Mouse (Mus musculus) CH12.LX (cell line): Measurements from ENCODE around the gene Mpzl1. TPM values are rescaled to one million over a fixed set of nuclear protein-coding genes. Genes with fewer than 3 reads are reported as not detected.

Experiments used
- DNase-seq: peaks from one replicate; pipeline ENCODE4 v3.0.0-alpha.2; 2013; ENCODE audit errors: extremely low read depth
- H3K27ac ChIP-seq: 2 replicates; pipeline ENCODE4 v1.5.1; 2012; ENCODE audit warnings: low read depth, mild to moderate bottlenecking, control low read depth, moderate library complexity; ENCODE audit not compliant: insufficient read depth
- H3K27me3 ChIP-seq: replicated peaks from 2 replicates; pipeline ENCODE3; 2012; ENCODE audit warnings: inconsistent platforms
- H3K36me3 ChIP-seq, 2 experiments: replicated peaks in 1 of 2; 2 replicates each; pipeline versions ENCODE3 to v1.6.1; 2012; ENCODE audit warnings: inconsistent platforms in 1 of 2, low read length in 1 of 2, mild to moderate bottlenecking in 1 of 2, mixed read lengths in 1 of 2, moderate library complexity in 1 of 2; ENCODE audit not compliant: control insufficient read depth in 1 of 2, insufficient read depth in 1 of 2
- H3K4me1 ChIP-seq, 2 experiments: 2 replicates each; pipeline ENCODE4 v1.6.1; 2012; ENCODE audit warnings: inconsistent platforms in 1 of 2, moderate library complexity in 1 of 2; ENCODE audit not compliant: insufficient read depth in 2 of 2, control insufficient read depth in 1 of 2
- H3K4me2 ChIP-seq: 2 replicates; pipeline ENCODE4 v1.6.1; 2012; ENCODE audit warnings: low read depth, mild to moderate bottlenecking, control low read depth; ENCODE audit not compliant: poor library complexity, insufficient read depth, severe bottlenecking
- H3K4me3 ChIP-seq, 3 experiments: fragments of 150-350 bp in 1 of 3; sonication (generic) in 1 of 3; replicated peaks in 1 of 3; 2 replicates each; pipeline versions ENCODE3 to v1.5.1; 2011 to 2012; ENCODE audit warnings: low read depth in 2 of 3, low read length in 2 of 3, mild to moderate bottlenecking in 2 of 3, moderate library complexity in 2 of 3, control low read depth in 1 of 3, improper control_type of control experiment in 1 of 3, inconsistent platforms in 1 of 3, mixed read lengths in 1 of 3; ENCODE audit not compliant: poor library complexity in 1 of 3
- H3K79me2 ChIP-seq: replicated peaks from 2 replicates; pipeline ENCODE4 v1.6.1; 2012; ENCODE audit warnings: mild to moderate bottlenecking, moderate library complexity; ENCODE audit not compliant: control insufficient read depth, poor library complexity, insufficient read depth, severe bottlenecking; ENCODE audit errors: extremely low read depth
- H3K9ac ChIP-seq: 2 replicates; pipeline ENCODE4 v1.6.1; 2012; ENCODE audit warnings: low read depth, mild to moderate bottlenecking, control low read depth, moderate library complexity; ENCODE audit not compliant: insufficient read depth
- H3K9me3 ChIP-seq: replicated peaks from 2 replicates; pipeline ENCODE3; 2012; ENCODE audit warnings: low read length, inconsistent platforms, mixed read lengths
- BHLHE40 ChIP-seq: IDR thresholded peaks from 2 replicates; pipeline ENCODE4 v1.6.1; 2011; ENCODE audit warnings: mild to moderate bottlenecking, low read depth, low read length, improper control_type of control experiment
- CHD1 ChIP-seq: IDR thresholded peaks from 2 replicates; pipeline ENCODE4 v1.6.1; 2012; ENCODE audit warnings: low read depth, low read length, improper control_type of control experiment, inconsistent platforms
- CHD2 ChIP-seq: IDR thresholded peaks from 2 replicates; pipeline ENCODE4 v1.6.1; 2011; ENCODE audit warnings: low read length, improper control_type of control experiment
- E2F4 ChIP-seq: IDR thresholded peaks from 2 replicates; pipeline ENCODE4 v1.6.1; 2011; ENCODE audit warnings: low read depth, low read length, improper control_type of control experiment; ENCODE audit not compliant: insufficient replicate concordance
- EP300 ChIP-seq: IDR thresholded peaks from 2 replicates; pipeline ENCODE4 v1.6.1; 2011; ENCODE audit warnings: low read length, improper control_type of control experiment
- ETS1 ChIP-seq: conservative IDR thresholded peaks from 2 replicates; pipeline ENCODE4 v1.6.1; 2012; ENCODE audit warnings: low read depth, mild to moderate bottlenecking, inconsistent platforms, low read length, improper control_type of control experiment, moderate library complexity
- MAX ChIP-seq: IDR thresholded peaks from 2 replicates; pipeline ENCODE4 v1.6.1; 2011; ENCODE audit warnings: low read length, improper control_type of control experiment
- MAZ ChIP-seq: IDR thresholded peaks from 2 replicates; pipeline ENCODE4 v1.6.1; 2012; ENCODE audit warnings: low read depth, mild to moderate bottlenecking, inconsistent platforms, low read length, improper control_type of control experiment, moderate library complexity
- MXI1 ChIP-seq: IDR thresholded peaks from 2 replicates; pipeline ENCODE4 v1.6.1; 2011; ENCODE audit warnings: mild to moderate bottlenecking, low read depth, low read length, improper control_type of control experiment
- MYC ChIP-seq: IDR thresholded peaks from 2 replicates; pipeline ENCODE4 v1.6.1; 2011; ENCODE audit warnings: low read depth, mild to moderate bottlenecking, improper control_type of control experiment, low read length
- NRF1 ChIP-seq: IDR thresholded peaks from 2 replicates; pipeline ENCODE4 v1.6.1; 2014; ENCODE audit warnings: low read depth, mild to moderate bottlenecking, inconsistent platforms, low read length, improper control_type of control experiment, moderate library complexity
- PAX5 ChIP-seq: IDR thresholded peaks from 2 replicates; pipeline ENCODE4 v1.6.1; 2012; ENCODE audit warnings: low read length, inconsistent platforms, mixed read lengths
- POLR2AphosphoS2 ChIP-seq: IDR thresholded peaks from 2 replicates; pipeline ENCODE4 v1.6.1; 2011; ENCODE audit warnings: low read depth, low read length, improper control_type of control experiment
- TBP ChIP-seq: conservative IDR thresholded peaks from 2 replicates; pipeline ENCODE4 v1.6.1; 2011; ENCODE audit warnings: low read depth, low read length, improper control_type of control experiment
- UBTF ChIP-seq: IDR thresholded peaks from 2 replicates; pipeline ENCODE4 v1.6.1; 2012; ENCODE audit warnings: low read depth, mild to moderate bottlenecking, inconsistent platforms, low read length, improper control_type of control experiment, moderate library complexity
- dilution Hi-C: fragments of 300-500 bp; cut with MboI; formaldehyde crosslinking; loops from 2 replicates; pipeline ENCODE4 v1.14.3; 2020; ENCODE audit warnings: low sequenced_read_pairs; ENCODE audit not compliant: extremely low pct_unique_long_range_greater_than_20kb, extremely low pct_ligation_motif_present
- in situ Hi-C: fragments of 300-500 bp; cut with MboI; formaldehyde crosslinking; loops from 3 replicates; pipeline ENCODE4 v1.14.3; 2019; ENCODE audit warnings: low sequenced_read_pairs, low pct_ligation_motif_present, low pct_unique_long_range_greater_than_20kb, mixed read lengths
- polyA plus RNA-seq: library from polyadenylated mRNA; unstranded; fragments of >175 nt; gene quantifications from 2 replicates; pipeline ENCODE4 v1.2.1, GENCODE M21; 2012; ENCODE audit warnings: low read depth; ENCODE audit not compliant: insufficient read length
- total RNA-seq, 2 experiments: library from RNA; depleted of rRNA; stranded (reverse); fragments of 300-350 nt in 1 of 2; fragments of >200 nt in 1 of 2; gene quantifications; 2 replicates each; pipeline ENCODE4 v1.2.3; 2012 to 2014

The Mpzl1 gene
- total and polyA plus RNA-seq, 3 experiments: 2.8 to 6.7 (median 6.5) TPM

GRCm38 (mm10) chr1:165586366-165586765 lies 48.0 kb downstream of the Mpzl1 start:
- H3K9me3 ChIP-seq: no peaks in the 10 kb centered on the region
- TF ChIP-seq MAX (no peak), ETS1 (no peak), EP300 (no peak), MAZ (no peak), PAX5 (no peak), CHD2 (no peak), POLR2AphosphoS2 (no peak), NRF1 (no peak), MYC (no peak), E2F4 (no peak), BHLHE40 (no peak), TBP (no peak), UBTF (no peak), CHD1 (no peak)
- H3K4me1 ChIP-seq: peaks cover 7 to 16% of the 10 kb centered on the region in 2 experiments; a peak in 3 of 4 replicates
- in situ Hi-C loops (no loop called here), dilution Hi-C loops (no loop called here)
- no peak overlapping the region for H3K9ac ChIP-seq
- H3K27ac ChIP-seq: no peak overlapping the region
- H3K4me2 ChIP-seq: no peak overlapping the region
- H3K4me3 ChIP-seq: no peak overlapping the region
- DNase-seq: no peak
- H3K36me3 ChIP-seq: no peaks in the 10 kb centered on the region
- no peaks in the 10 kb centered on the region for H3K79me2 ChIP-seq
- no peaks in the 10 kb centered on the region for H3K27me3 ChIP-seq

- dilution Hi-C loops: no loop called here
- peaks cover 7 to 12% of the 10 kb centered on the region in 2 experiments; a peak in 3 of 4 replicates for H3K4me1 ChIP-seq
Observed at GRCm38 (mm10) chr1:165585389-165586104, 48.8 kb downstream of the Mpzl1 start.

More at GRCm38 (mm10) chr1:165585389-165586104, 48.8 kb downstream of the Mpzl1 start:
- Histone ChIP-seq H3K9me3 (no peaks in the 10 kb centered on the region), H3K4me2 (no peak overlapping the region), H3K9ac (0 out of 2 replicates have a peak overlapping the region, but pooled peaks have one; percentile 3)
- no peak for DNase-seq
- no peak for TF ChIP-seq MXI1
- no peak for TF ChIP-seq EP300
- TF ChIP-seq CHD1: peak; percentile 46; the same call in 1 of the 2 replicates
- TF ChIP-seq, all 38 proteins: peak for 1
- Histone ChIP-seq H3K27ac (no peak overlapping the region), H3K4me3 (no peak overlapping the region), H3K27me3 (no peaks in the 10 kb centered on the region), H3K36me3 (no peaks in the 10 kb centered on the region), H3K79me2 (no peaks in the 10 kb centered on the region)
- in situ Hi-C loops: no loop called here
